Mouse (Mus musculus): ENCODE data around the gene Nadk. TPM values are rescaled to one million over a fixed set of nuclear protein-coding genes. Genes with fewer than 3 reads are reported as not detected.
"Not testable (repeated sequence)": the region's sequence is repeated elsewhere in the genome, so short reads cannot be mapped to it uniquely, and the experiment has no call there.

Gene Nadk
- polyA plus RNA-seq, 1 experiment from 2014 or later, result 75.2 TPM

- TF ChIP-seq EP300 (optimal IDR thresholded peaks at IDR 0.05), result no peak
- 0 out of 2 replicates have a peak, but pooled peaks have one; percentile 17 for TF ChIP-seq CTCF (IDR thresholded peaks at IDR 0.05; ENCODE audit: low read depth)
- Histone ChIP-seq H3K4me2 (replicated peaks; ENCODE audit: low read depth) (no peak overlapping the region), H3K36me3 (ENCODE audit: control insufficient read depth, insufficient read depth, low read length) (no peaks in the 10 kb centered on the region), H3K27me3 (ENCODE audit: control insufficient read depth, insufficient read depth, low read length) (no peaks in the 10 kb centered on the region), H3K4me1 (replicated peaks; ENCODE audit: control insufficient read depth, insufficient read depth) (peaks cover 15% of the 10 kb centered on the region; the same call in 1 of the 2 replicates), H3K9me3 (ENCODE audit: control insufficient read depth, low read length) (no peaks in the 10 kb centered on the region), H3K27ac (replicated peaks) (0 out of 2 replicates have a peak overlapping the region, but pooled peaks have one; percentile 30), H3K9ac (ENCODE audit: low read length) (no peak overlapping the region), H3K4me3 (ENCODE audit: low read depth, low read length) (no peak overlapping the region)
- no peak for ATAC-seq (ENCODE audit: low FRiP score, low TSS enrichment)
- 43% methylated on average over 8 of the region's 8 CpGs for WGBS
- DNase-seq (ENCODE audit: low spot score), result no peak
These were observed 4.4 kb downstream of the Nadk start for GRCm38 (mm10) chr4:155566555-155566954.

DNA sequence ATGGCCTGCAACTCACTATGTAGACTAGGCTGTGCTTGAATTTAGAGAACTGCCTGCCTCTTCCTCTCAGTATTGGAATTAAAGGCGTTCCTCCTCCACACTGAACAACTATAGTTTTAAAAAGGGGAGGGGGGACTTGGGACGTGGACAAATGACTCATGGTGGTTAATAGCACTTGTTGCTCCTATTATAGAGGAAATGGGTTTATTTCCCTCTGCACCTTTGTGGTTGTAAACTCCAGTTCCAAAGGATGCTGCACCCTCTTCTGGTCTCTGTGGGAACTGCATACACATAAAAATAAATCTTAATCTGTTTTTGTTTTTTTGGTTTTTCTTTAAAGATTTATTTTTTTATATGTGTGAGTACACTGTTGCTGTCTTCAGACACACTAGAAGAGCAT is 6.0 kb downstream of the Nadk start:
- H3K36me3 ChIP-seq (ENCODE audit: control insufficient read depth, insufficient read depth, low read length), result no peaks in the 10 kb centered on the region
- no peak for ATAC-seq (ENCODE audit: low FRiP score, low TSS enrichment)
- WGBS, result 34% methylated on average over 2 of the region's 2 CpGs
- no peak overlapping the region for H3K4me2 ChIP-seq (replicated peaks; ENCODE audit: low read depth)
- no peaks in the 10 kb centered on the region for H3K9me3 ChIP-seq (ENCODE audit: control insufficient read depth, low read length)
- H3K4me3 ChIP-seq (ENCODE audit: low read depth, low read length), result no peak overlapping the region
- no peak overlapping the region for H3K9ac ChIP-seq (ENCODE audit: low read length)
- no peaks in the 10 kb centered on the region for H3K27me3 ChIP-seq (ENCODE audit: control insufficient read depth, insufficient read depth, low read length)
- no peak overlapping the region for H3K27ac ChIP-seq (replicated peaks)
- H3K4me1 ChIP-seq (replicated peaks; ENCODE audit: control insufficient read depth, insufficient read depth), result 0 out of 2 replicates have a peak, but pooled peaks cover 7% of the 10 kb centered on the region
- no peak for DNase-seq (ENCODE audit: low spot score)
- no peak for TF ChIP-seq EP300 (optimal IDR thresholded peaks at IDR 0.05)
- peak; percentile 86 for TF ChIP-seq CTCF (IDR thresholded peaks at IDR 0.05; ENCODE audit: low read depth)

DNA sequence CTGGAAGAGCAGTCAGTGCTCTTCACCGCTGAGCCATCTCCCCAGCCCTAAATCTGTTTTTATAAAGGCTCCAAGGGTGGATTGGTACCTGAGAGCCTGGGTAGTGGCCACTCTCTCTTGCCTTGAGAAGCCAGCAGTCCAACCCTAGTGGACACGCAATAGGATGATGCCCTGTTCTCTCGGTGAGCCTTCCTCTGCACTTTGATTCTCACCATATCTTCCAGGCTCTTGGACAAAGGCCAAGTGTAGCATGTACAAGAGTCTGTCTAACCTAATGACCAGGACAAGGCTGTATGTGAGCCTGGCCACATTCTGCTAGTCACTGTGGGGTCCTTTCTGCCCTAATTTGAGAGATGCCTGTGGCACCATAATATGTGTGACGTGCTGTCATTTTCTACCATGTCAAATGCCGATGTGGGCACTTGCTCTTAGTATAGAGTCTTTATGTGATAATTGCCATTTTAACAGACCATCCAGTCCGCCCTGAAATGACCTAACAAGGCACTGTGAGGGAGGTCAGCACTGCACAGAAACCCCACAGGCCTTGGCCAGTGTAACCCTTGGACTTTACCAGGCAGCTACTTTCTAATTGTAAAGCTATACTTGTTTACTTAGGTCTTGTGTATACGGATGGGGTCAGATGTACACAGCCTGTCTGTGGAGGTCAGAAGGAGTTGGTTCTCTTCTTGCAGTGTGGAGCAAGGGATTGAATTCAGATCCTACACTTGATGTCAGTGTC is 6.6 kb downstream of the Nadk start:
- H3K4me3 ChIP-seq (ENCODE audit: low read depth, low read length), result no peak overlapping the region
- H3K9me3 ChIP-seq (ENCODE audit: control insufficient read depth, low read length), result no peaks in the 10 kb centered on the region
- no peak overlapping the region for H3K27ac ChIP-seq (replicated peaks)
- no peak for TF ChIP-seq EP300 (optimal IDR thresholded peaks at IDR 0.05)
- no peak for TF ChIP-seq CTCF (IDR thresholded peaks at IDR 0.05; ENCODE audit: low read depth)
- WGBS, result 85% methylated on average over 7 of the region's 7 CpGs
- H3K4me2 ChIP-seq (replicated peaks; ENCODE audit: low read depth), result no peak overlapping the region
- H3K36me3 ChIP-seq (ENCODE audit: control insufficient read depth, insufficient read depth, low read length), result no peaks in the 10 kb centered on the region
- ATAC-seq (ENCODE audit: low FRiP score, low TSS enrichment) (no peak; the same call in 1 of the 2 replicates), DNase-seq (ENCODE audit: low spot score) (no peak)
- H3K9ac ChIP-seq (ENCODE audit: low read length), result no peak overlapping the region
- no peaks in the 10 kb centered on the region for H3K27me3 ChIP-seq (ENCODE audit: control insufficient read depth, insufficient read depth, low read length)
- 0 out of 2 replicates have a peak, but pooled peaks cover 7% of the 10 kb centered on the region for H3K4me1 ChIP-seq (replicated peaks; ENCODE audit: control insufficient read depth, insufficient read depth)

GRCm38 (mm10) chr4:155569818-155570217 is 7.6 kb downstream of the Nadk start:
- Histone ChIP-seq H3K27ac (replicated peaks) (no peak overlapping the region), H3K9me3 (ENCODE audit: control insufficient read depth, low read length) (no peaks in the 10 kb centered on the region), H3K27me3 (ENCODE audit: control insufficient read depth, insufficient read depth, low read length) (no peaks in the 10 kb centered on the region), H3K4me1 (replicated peaks; ENCODE audit: control insufficient read depth, insufficient read depth) (0 out of 2 replicates have a peak, but pooled peaks cover 5% of the 10 kb centered on the region), H3K4me3 (ENCODE audit: low read depth, low read length) (no peak overlapping the region), H3K9ac (ENCODE audit: low read length) (no peak overlapping the region), H3K36me3 (ENCODE audit: control insufficient read depth, insufficient read depth, low read length) (no peaks in the 10 kb centered on the region), H3K4me2 (replicated peaks; ENCODE audit: low read depth) (no peak overlapping the region)
- WGBS, result 81% methylated on average over 6 of the region's 6 CpGs
- no peak for ATAC-seq (ENCODE audit: low FRiP score, low TSS enrichment)
- TF ChIP-seq EP300 (optimal IDR thresholded peaks at IDR 0.05), result no peak
- no peak for TF ChIP-seq CTCF (IDR thresholded peaks at IDR 0.05; ENCODE audit: low read depth)
- no peak for DNase-seq (ENCODE audit: low spot score)

GRCm38 (mm10) chr4:155570315-155570714 is 8.1 kb downstream of the Nadk start:
- H3K9ac ChIP-seq (ENCODE audit: low read length); H3K4me1 ChIP-seq (replicated peaks; ENCODE audit: control insufficient read depth, insufficient read depth); H3K36me3 ChIP-seq (ENCODE audit: control insufficient read depth, insufficient read depth, low read length); ATAC-seq (ENCODE audit: low FRiP score, low TSS enrichment); H3K4me2 ChIP-seq (replicated peaks; ENCODE audit: low read depth); H3K4me3 ChIP-seq (ENCODE audit: low read depth, low read length); H3K27me3 ChIP-seq (ENCODE audit: control insufficient read depth, insufficient read depth, low read length); H3K9me3 ChIP-seq (ENCODE audit: control insufficient read depth, low read length); DNase-seq (ENCODE audit: low spot score); H3K27ac ChIP-seq (replicated peaks): not testable (repeated sequence)
- WGBS, result 86% methylated on average over 11 of the region's 11 CpGs

- Histone ChIP-seq H3K27me3 (ENCODE audit: control insufficient read depth, insufficient read depth, low read length) (no peaks in the 10 kb centered on the region), H3K36me3 (ENCODE audit: control insufficient read depth, insufficient read depth, low read length) (no peaks in the 10 kb centered on the region), H3K4me2 (replicated peaks; ENCODE audit: low read depth) (no peak overlapping the region), H3K9ac (ENCODE audit: low read length) (no peak overlapping the region), H3K4me1 (replicated peaks; ENCODE audit: control insufficient read depth, insufficient read depth) (no peaks in the 10 kb centered on the region), H3K9me3 (ENCODE audit: control insufficient read depth, low read length) (no peaks in the 10 kb centered on the region), H3K27ac (replicated peaks) (0 out of 2 replicates have a peak overlapping the region, but pooled peaks have one; percentile 35), H3K4me3 (ENCODE audit: low read depth, low read length) (no peak overlapping the region)
- TF ChIP-seq CTCF (IDR thresholded peaks at IDR 0.05; ENCODE audit: low read depth), result no peak
- no peak for TF ChIP-seq EP300 (optimal IDR thresholded peaks at IDR 0.05)
- WGBS, result 65% methylated on average over 2 of the region's 2 CpGs
- ATAC-seq (ENCODE audit: low FRiP score, low TSS enrichment), result peak; percentile 46
- DNase-seq (ENCODE audit: low spot score), result no peak
These were observed 9.3 kb downstream of the Nadk start for GRCm38 (mm10) chr4:155571442-155571841.

All from stomach, postnatal 0 days (tissue).